Mouse (Mus musculus) T-helper 2 cell (primary cell): Measurements from ENCODE around the gene Micu2.

Experiments used
- in situ Hi-C: fragments of 300-600 bp; cut with MboI, MseI; formaldehyde crosslinking; loops from one replicate; pipeline ENCODE4 v1.15.1; 2025; ENCODE audit warnings: high pct_unique_total_duplicates

Micu2 gene

GRCm38 (mm10) chr14:57967080-57967797 lies 31.8 kb downstream of the Micu2 start:
- in situ Hi-C loops: no loop called here

- in situ Hi-C loops: no loop called here
These were observed 37.2 kb downstream of the Micu2 start for GRCm38 (mm10) chr14:57961861-57962260.

GRCm38 (mm10) chr14:57951089-57951488 lies 48.0 kb downstream of the Micu2 start:
- in situ Hi-C loops: no loop called here

- in situ Hi-C loops: loop anchor here (25.0 kb wide), 1 partner anchor 1591 kb away; no protein-coding TSS in a partner anchor
These were observed 53.2 kb downstream of the Micu2 start for GRCm38 (mm10) chr14:57945834-57946233.

- in situ Hi-C loops: loop anchor here (25.0 kb wide), 1 partner anchor 1600 kb away; no protein-coding TSS in a partner anchor
These were observed 61.8 kb downstream of the Micu2 start for GRCm38 (mm10) chr14:57937297-57937696.

- in situ Hi-C loops: loop anchor here (25.0 kb wide), 1 partner anchor 1603 kb away; no protein-coding TSS in a partner anchor
These were observed 64.4 kb downstream of the Micu2 start for GRCm38 (mm10) chr14:57934666-57935065.

- in situ Hi-C loops: loop anchor here (25.0 kb wide), 1 partner anchor 1604 kb away; no protein-coding TSS in a partner anchor
These were observed 65.5 kb downstream of the Micu2 start for GRCm38 (mm10) chr14:57933608-57934007.

- in situ Hi-C loops: loop anchor here (25.0 kb wide), 1 partner anchor 1604 kb away; no protein-coding TSS in a partner anchor
These were observed 66.1 kb downstream of the Micu2 start for GRCm38 (mm10) chr14:57932881-57933443.

GRCm38 (mm10) chr14:57921428-57922131 lies 77.5 kb downstream of the Micu2 start:
- in situ Hi-C loops: no loop called here

GRCm38 (mm10) chr14:57920568-57921310 lies 78.3 kb downstream of the Micu2 start:
- in situ Hi-C loops: no loop called here

- in situ Hi-C loops: no loop called here
These were observed 79.8 kb downstream of the Micu2 start for GRCm38 (mm10) chr14:57919148-57919875.

GRCm38 (mm10) chr14:57915341-57915740 lies 83.7 kb downstream of the Micu2 start:
- in situ Hi-C loops: no loop called here

- in situ Hi-C loops: loop anchor here (5.0 kb wide), 1 partner anchor 235 kb away; no protein-coding TSS in a partner anchor
These were observed 86.7 kb downstream of the Micu2 start for GRCm38 (mm10) chr14:57912211-57913007.

GRCm38 (mm10) chr14:57911787-57912186 lies 87.3 kb downstream of the Micu2 start:
- in situ Hi-C loops: loop anchor here (5.0 kb wide), 1 partner anchor 234 kb away; no protein-coding TSS in a partner anchor

- in situ Hi-C loops: loop anchor here (5.0 kb wide), 1 partner anchor 234 kb away; no protein-coding TSS in a partner anchor
These were observed 87.7 kb downstream of the Micu2 start for GRCm38 (mm10) chr14:57911316-57911715.

GRCm38 (mm10) chr14:57910501-57911068 lies 88.5 kb downstream of the Micu2 start:
- in situ Hi-C loops: loop anchor here (5.0 kb wide), 1 partner anchor 233 kb away; no protein-coding TSS in a partner anchor

- in situ Hi-C loops: loop anchor here (5.0 kb wide), 1 partner anchor 102 kb away; no protein-coding TSS in a partner anchor
These were observed 89.8 kb downstream of the Micu2 start for GRCm38 (mm10) chr14:57909297-57909696.

GRCm38 (mm10) chr14:57908431-57908830 lies 90.6 kb downstream of the Micu2 start:
- in situ Hi-C loops: loop anchor here (5.0 kb wide), 1 partner anchor 101 kb away; no protein-coding TSS in a partner anchor

GRCm38 (mm10) chr14:57901998-57902397 lies 97.1 kb downstream of the Micu2 start:
- in situ Hi-C loops: no loop called here
